Mouse (Mus musculus): ENCODE results near the gene Ndufc1. TPM values are rescaled to one million over a fixed set of nuclear protein-coding genes. Genes with fewer than 3 reads are reported as not detected.
A peak's percentile ranks its signal among the peaks of the same experiment; 100 is the strongest.
"Not testable (repeated sequence)": the region's sequence is repeated elsewhere in the genome, so short reads cannot be mapped to it uniquely, and the experiment has no call there.

Gene Ndufc1
- 652 TPM for polyA plus RNA-seq (2021)

- POLR2A ChIA-PET: interaction anchor here (0.6 to 1.6 kb wide), 11 partner anchors 9 to 112 kb away, joined by 3 to 6 read pairs (median 3); no protein-coding TSS in a partner anchor
- in situ Hi-C loops (cut with MboI; ENCODE audit: low pct_unique_long_range_greater_than_20kb): no loop called here
- TF ChIP-seq CTCF (IDR thresholded peaks at IDR 0.05): no peak
- ATAC-seq (peak; percentile 92), DNase-seq (ENCODE audit: low read depth, low spot score) (peak; percentile 80)
- CTCF ChIA-PET: interaction anchor here (0.7 to 10.2 kb wide), 13 partner anchors 9 to 174 kb away, joined by 3 to 89 read pairs (median 6); partner anchors contain the start of gene Mgarp
- no peaks in the 10 kb centered on the region for H3K27me3 ChIP-seq
These were observed at the start of gene Ndufc1 for GRCm38 (mm10) chr3:51408561-51409183. Gene Ndufc1, minus strand, starts transcription at chr3:51408988.

GRCm38 (mm10) chr3:51434871-51435595 lies 26.2 kb upstream of the Ndufc1 start:
- ChIA-PET CTCF (interaction anchor here (0.9 to 1.9 kb wide), 4 partner anchors 11 to 82 kb away, joined by 3 to 4 read pairs (median 3); no protein-coding TSS in a partner anchor), POLR2A (interaction anchor here (2.3 kb wide), 1 partner anchor 12 kb away, joined by 6 read pairs; no protein-coding TSS in a partner anchor)
- in situ Hi-C loops (cut with MboI; ENCODE audit: low pct_unique_long_range_greater_than_20kb): no loop called here
- ATAC-seq (no peak), DNase-seq (ENCODE audit: low read depth, low spot score) (no peak)
- no peaks in the 10 kb centered on the region for H3K27me3 ChIP-seq
- no peak for TF ChIP-seq CTCF (IDR thresholded peaks at IDR 0.05)

- DNase-seq (ENCODE audit: low read depth, low spot score); in situ Hi-C loops (cut with MboI; ENCODE audit: low pct_unique_long_range_greater_than_20kb); H3K27me3 ChIP-seq; ATAC-seq: not testable (repeated sequence)
- peak; percentile 56 for TF ChIP-seq CTCF (IDR thresholded peaks at IDR 0.05)
- ChIA-PET CTCF (interaction anchor here (0.9 to 1.5 kb wide), 3 partner anchors 11 to 82 kb away, joined by 3 read pairs; no protein-coding TSS in a partner anchor), POLR2A (interaction anchor here (2.3 kb wide), 1 partner anchor 12 kb away, joined by 6 read pairs; no protein-coding TSS in a partner anchor)
These were observed 25.6 kb upstream of the Ndufc1 start for GRCm38 (mm10) chr3:51434364-51434763.

GRCm38 (mm10) chr3:51425394-51425793 lies 16.6 kb upstream of the Ndufc1 start:
- ATAC-seq: no peak
- DNase-seq (ENCODE audit: low read depth, low spot score): no peak
- TF ChIP-seq CTCF (IDR thresholded peaks at IDR 0.05): no peak
- ChIA-PET CTCF (no interaction called here), POLR2A (no interaction called here)
- in situ Hi-C loops (cut with MboI; ENCODE audit: low pct_unique_long_range_greater_than_20kb): no loop called here
- H3K27me3 ChIP-seq: no peaks in the 10 kb centered on the region

GRCm38 (mm10) chr3:51421921-51422320 lies 13.1 kb upstream of the Ndufc1 start:
- ATAC-seq (no peak), DNase-seq (ENCODE audit: low read depth, low spot score) (no peak)
- ChIA-PET POLR2A (interaction anchor here (2.4 kb wide), 1 partner anchor 12 kb away, joined by 6 read pairs; no protein-coding TSS in a partner anchor), CTCF (interaction anchor here (1.3 to 2.3 kb wide), 5 partner anchors 10 to 59 kb away, joined by 3 to 11 read pairs (median 4); partner anchors contain the start of gene Ndufc1)
- TF ChIP-seq CTCF (IDR thresholded peaks at IDR 0.05): no peak
- H3K27me3 ChIP-seq: no peaks in the 10 kb centered on the region
- in situ Hi-C loops (cut with MboI; ENCODE audit: low pct_unique_long_range_greater_than_20kb): no loop called here

- ATAC-seq: no peak
- POLR2A ChIA-PET: interaction anchor here (0.7 kb wide), 2 partner anchors 9 to 20 kb away, joined by 3 read pairs; partner anchors contain the start of gene Ndufc1
These were observed 9.2 kb upstream of the Ndufc1 start for GRCm38 (mm10) chr3:51417966-51418365.

GRCm38 (mm10) chr3:51417485-51417884 lies 8.7 kb upstream of the Ndufc1 start:
- CTCF ChIA-PET: interaction anchor here (1.5 kb wide), 1 partner anchor 9 kb away, joined by 4 read pairs; no protein-coding TSS in a partner anchor

More at GRCm38 (mm10) chr3:51417966-51418365, 9.2 kb upstream of the Ndufc1 start:
- no peak for TF ChIP-seq CTCF (IDR thresholded peaks at IDR 0.05)
- in situ Hi-C loops (cut with MboI; ENCODE audit: low pct_unique_long_range_greater_than_20kb): no loop called here
- H3K27me3 ChIP-seq: no peaks in the 10 kb centered on the region
- no peak for DNase-seq (ENCODE audit: low read depth, low spot score)
- CTCF ChIA-PET: interaction anchor here (1.5 kb wide), 1 partner anchor 8 kb away, joined by 4 read pairs; no protein-coding TSS in a partner anchor

GRCm38 (mm10) chr3:51417135-51417458 lies 8.3 kb upstream of the Ndufc1 start:
- TF ChIP-seq CTCF (IDR thresholded peaks at IDR 0.05): no peak
- ATAC-seq: no peak
- no peaks in the 10 kb centered on the region for H3K27me3 ChIP-seq
- in situ Hi-C loops (cut with MboI; ENCODE audit: low pct_unique_long_range_greater_than_20kb): no loop called here
- ChIA-PET CTCF (interaction anchor here (1.5 kb wide), 1 partner anchor 9 kb away, joined by 4 read pairs; no protein-coding TSS in a partner anchor), POLR2A (interaction anchor here (0.7 kb wide), 2 partner anchors 40 to 782 kb away, joined by 3 read pairs; no protein-coding TSS in a partner anchor)
- DNase-seq (ENCODE audit: low read depth, low spot score): no peak

More at GRCm38 (mm10) chr3:51417485-51417884, 8.7 kb upstream of the Ndufc1 start:
- POLR2A ChIA-PET: interaction anchor here (0.7 kb wide), 3 partner anchors 20 to 781 kb away, joined by 3 read pairs; no protein-coding TSS in a partner anchor
- DNase-seq (ENCODE audit: low read depth, low spot score): no peak
- in situ Hi-C loops (cut with MboI; ENCODE audit: low pct_unique_long_range_greater_than_20kb): no loop called here
- no peak for ATAC-seq
- H3K27me3 ChIP-seq: no peaks in the 10 kb centered on the region
- no peak for TF ChIP-seq CTCF (IDR thresholded peaks at IDR 0.05)

- TF ChIP-seq CTCF (IDR thresholded peaks at IDR 0.05): no peak
- ChIA-PET CTCF (no interaction called here), POLR2A (interaction anchor here (0.7 kb wide), 3 partner anchors 40 to 782 kb away, joined by 3 to 4 read pairs (median 3); no protein-coding TSS in a partner anchor)
- no peak for DNase-seq (ENCODE audit: low read depth, low spot score)
- ATAC-seq: peak; percentile 44
- in situ Hi-C loops (cut with MboI; ENCODE audit: low pct_unique_long_range_greater_than_20kb): no loop called here
- H3K27me3 ChIP-seq: no peaks in the 10 kb centered on the region
These were observed 7.8 kb upstream of the Ndufc1 start for GRCm38 (mm10) chr3:51416364-51417134.

GRCm38 (mm10) chr3:51416073-51416363 lies 7.2 kb upstream of the Ndufc1 start:
- no peaks in the 10 kb centered on the region for H3K27me3 ChIP-seq
- no peak for TF ChIP-seq CTCF (IDR thresholded peaks at IDR 0.05)
- peak; percentile 33 for ATAC-seq
- CTCF ChIA-PET: no interaction called here
- DNase-seq (ENCODE audit: low read depth, low spot score): no peak
- in situ Hi-C loops (cut with MboI; ENCODE audit: low pct_unique_long_range_greater_than_20kb): no loop called here
- POLR2A ChIA-PET: interaction anchor here (0.7 kb wide), 2 partner anchors 11 to 50 kb away, joined by 3 to 4 read pairs; no protein-coding TSS in a partner anchor
